In the genomic region with DNA sequence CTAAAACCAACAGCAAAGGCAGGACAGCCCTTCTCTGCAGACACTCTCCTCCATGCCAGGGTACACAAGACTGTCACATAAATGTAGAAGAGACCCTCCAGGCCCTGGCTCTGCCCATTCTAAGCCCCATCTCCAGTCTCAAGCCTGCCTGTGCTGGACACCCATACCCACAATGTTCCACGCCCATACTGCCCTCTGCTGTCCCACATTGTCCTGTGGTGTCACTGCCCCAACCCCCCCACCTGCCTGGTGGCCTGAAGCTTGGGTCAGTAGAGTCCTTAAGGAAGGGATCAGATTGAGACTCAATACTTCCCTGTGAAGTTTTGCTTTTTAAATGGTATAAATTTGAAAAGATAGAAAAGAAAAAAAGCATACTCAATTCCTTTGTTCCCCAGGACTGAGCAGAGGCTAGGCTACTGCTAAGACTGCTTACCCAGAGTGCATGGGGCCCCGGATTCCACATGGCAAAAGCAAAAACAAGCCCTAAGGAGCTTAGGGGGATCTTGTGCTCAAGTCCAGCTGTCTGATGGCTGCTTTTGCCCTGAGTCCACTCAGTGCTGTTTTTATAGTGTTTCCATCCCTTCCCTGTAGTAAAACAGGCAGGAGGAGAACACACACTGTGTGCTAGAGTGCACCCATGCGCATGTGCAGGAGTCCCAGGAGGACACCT, we compare ENCODE assay signal across 9 mouse cellular contexts. TPM values are rescaled to one million over a fixed set of nuclear protein-coding genes. Genes with fewer than 3 reads are reported as not detected.
DNase-seq lines count a peak whose midpoint lies in the region; ATAC-seq and TF ChIP-seq lines count a peak whose summit lies in the region.
"Had no signal": no experiment of that assay in that cellular context is flagged by ENCODE, and none has a peak within 500 bp of the region (broad histone marks: within the 10 kb centered on the region; RNA-seq: fewer than 3 reads in every experiment).

No protein-coding gene starts in this region.

- no peak for TF ChIP-seq EP300 in CH12.LX (IDR thresholded peaks at IDR 0.05; ENCODE audit: low read length)

- peak; percentile 39 for TF ChIP-seq RAD21 in CH12.LX (IDR thresholded peaks at IDR 0.05; ENCODE audit: low read depth, low read length)

- H3K27me3 ChIP-seq in hindbrain, embryonic 14.5 days (ENCODE audit: control insufficient read depth, insufficient read depth, low read length), result no peaks in the 10 kb centered on the region
- H3K27me3 ChIP-seq in hindbrain, embryonic 16.5 days (replicated peaks; ENCODE audit: control insufficient read depth, insufficient read depth, low read length), result no peaks in the 10 kb centered on the region
- no peaks in the 10 kb centered on the region for H3K27me3 ChIP-seq in CH12.LX (replicated peaks)

- no peak overlapping the region for H3K4me2 ChIP-seq in hindbrain, embryonic 14.5 days (replicated peaks)
- no peak overlapping the region for H3K4me2 ChIP-seq in hindbrain, embryonic 16.5 days (ENCODE audit: low read length)
- H3K4me2 ChIP-seq in CH12.LX (ENCODE audit: insufficient read depth, low read depth, poor library complexity, severe bottlenecking), result no peak overlapping the region

- in situ Hi-C loops in CH12.LX (cut with MboI; ENCODE audit: low pct_ligation_motif_present, low pct_unique_long_range_greater_than_20kb, low sequenced_read_pairs), result no loop called here

- H3K4me3 ChIP-seq in hindbrain, embryonic 14.5 days (replicated peaks; ENCODE audit: low read length), result no peak overlapping the region
- H3K4me3 ChIP-seq in hindbrain, embryonic 16.5 days (ENCODE audit: low read length), result no peak overlapping the region
- no peak overlapping the region for H3K4me3 ChIP-seq in CH12.LX (replicated peaks in 1 of 3; ENCODE audit: low read depth in 2 of 3, low read length in 2 of 3, poor library complexity in 1 of 3)
- H3K4me3 ChIP-seq: myocyte had no signal

- H3K79me2 ChIP-seq in CH12.LX (replicated peaks; ENCODE audit: control insufficient read depth, extremely low read depth, insufficient read depth, poor library complexity, severe bottlenecking), result no peaks in the 10 kb centered on the region

- H3K36me3 ChIP-seq in hindbrain, embryonic 14.5 days (replicated peaks; ENCODE audit: control insufficient read depth, insufficient read depth), result peaks cover 21% of the 10 kb centered on the region
- H3K36me3 ChIP-seq in hindbrain, embryonic 16.5 days (ENCODE audit: control insufficient read depth, insufficient read depth, low read length), result peaks cover 2% of the 10 kb centered on the region; the same call in 1 of the 2 replicates
- H3K36me3 ChIP-seq in CH12.LX (replicated peaks in 1 of 2; ENCODE audit: control insufficient read depth in 1 of 2, insufficient read depth in 1 of 2, low read length in 1 of 2), result peaks cover 22 to 94% of the 10 kb centered on the region in 2 experiments

- dilution Hi-C loops in CH12.LX (cut with MboI; ENCODE audit: extremely low pct_ligation_motif_present, extremely low pct_unique_long_range_greater_than_20kb, low sequenced_read_pairs), result no loop called here

- H3K4me1 ChIP-seq in hindbrain, embryonic 14.5 days (replicated peaks; ENCODE audit: control insufficient read depth, insufficient read depth, low read length), result 0 out of 2 replicates have a peak, but pooled peaks cover 4% of the 10 kb centered on the region
- H3K4me1 ChIP-seq in hindbrain, embryonic 16.5 days (ENCODE audit: control insufficient read depth, insufficient read depth, low read depth, low read length), result peaks cover 6% of the 10 kb centered on the region
- peaks cover 0 to 21% of the 10 kb centered on the region in 2 experiments; a peak in 1 of 4 replicates for H3K4me1 ChIP-seq in CH12.LX (ENCODE audit: control insufficient read depth in 1 of 2, insufficient read depth in 2 of 2)

- H3K9ac ChIP-seq in hindbrain, embryonic 14.5 days, result no peak overlapping the region
- no peak overlapping the region for H3K9ac ChIP-seq in hindbrain, embryonic 16.5 days (ENCODE audit: low read depth, low read length)
- no peak overlapping the region for H3K9ac ChIP-seq in CH12.LX (ENCODE audit: insufficient read depth, low read depth)

- peak in 1 of 2 experiments; percentile 55; a peak in 2 of 4 replicates for TF ChIP-seq CTCF in CH12.LX (conservative IDR thresholded peaks at IDR 0.05 in 1 of 2, IDR thresholded peaks at IDR 0.05 in 1 of 2; ENCODE audit: low read depth in 2 of 2, low read length in 2 of 2)

- no peaks in the 10 kb centered on the region for H3K9me3 ChIP-seq in hindbrain, embryonic 14.5 days (ENCODE audit: control insufficient read depth, low read length)
- no peaks in the 10 kb centered on the region for H3K9me3 ChIP-seq in hindbrain, embryonic 16.5 days (ENCODE audit: control insufficient read depth, low read length)
- H3K9me3 ChIP-seq in CH12.LX (replicated peaks; ENCODE audit: low read length), result no peaks in the 10 kb centered on the region

- no peak for TF ChIP-seq POLR2A in CH12.LX (IDR thresholded peaks at IDR 0.05; ENCODE audit: low read depth, low read length)

- 0 out of 2 replicates have a peak overlapping the region, but pooled peaks have one; percentile 32 for H3K27ac ChIP-seq in hindbrain, embryonic 14.5 days
- no peak overlapping the region for H3K27ac ChIP-seq in hindbrain, embryonic 16.5 days (ENCODE audit: low read depth, low read length)
- no peak overlapping the region for H3K27ac ChIP-seq in CH12.LX (ENCODE audit: insufficient read depth, low read depth)

- ATAC-seq in hindbrain, embryonic 14.5 days (ENCODE audit: low FRiP score), result no peak
- ATAC-seq in hindbrain, embryonic 16.5 days, result no peak; the same call in 1 of the 2 replicates

- WGBS in hindbrain, embryonic 14.5 days, result 71% methylated on average over 3 of the region's 3 CpGs
- WGBS in hindbrain, embryonic 16.5 days, result 74% methylated on average over 3 of the region's 3 CpGs

- DNase-seq in hindbrain, embryonic 14.5 days (ENCODE audit: low spot score), result no peak
- DNase-seq in 416B (ENCODE audit: low read depth) (peak; percentile 45), CH12.LX (ENCODE audit: extremely low read depth) (no peak)
- DNase-seq in kidney, adult 9 months, result peak; percentile 51
- DNase-seq in thymus, postnatal 0 days (ENCODE audit: low spot score), result no peak
- no peak for DNase-seq in thymus, postnatal 25 days
- DNase-seq in urinary bladder, postnatal 25 days (ENCODE audit: low spot score), result no peak

TF ChIP-seq in CH12.LX, 34 proteins besides CTCF, POLR2A, EP300 and RAD21:
- TF ChIP-seq JUND (conservative IDR thresholded peaks at IDR 0.05; ENCODE audit: low read depth, low read length) (no peak), NRF1 (IDR thresholded peaks at IDR 0.05; ENCODE audit: low read depth, low read length) (no peak), PAX5 (IDR thresholded peaks at IDR 0.05; ENCODE audit: low read length) (no peak), SIN3A (IDR thresholded peaks at IDR 0.05; ENCODE audit: low read length) (no peak), SMC3 (IDR thresholded peaks at IDR 0.05; ENCODE audit: low read depth, low read length) (peak; percentile 46), IRF4 (IDR thresholded peaks at IDR 0.05; ENCODE audit: low read depth, low read length) (0 out of 2 replicates have a peak, but pooled peaks have one; percentile 9), USF2 (conservative IDR thresholded peaks at IDR 0.05; ENCODE audit: low read depth, low read length) (no peak), USF1 (IDR thresholded peaks at IDR 0.05; ENCODE audit: low read depth, low read length) (no peak)
TF ChIP-seq in CH12.LX: peak in this region for 2.

RNA-seq across cellular contexts. Expression of gene Mok, which starts 34.3 kb away (rescaled TPM):
- 14.3 and 17.5 TPM in 2 replicates for polyA plus RNA-seq in hindbrain, embryonic 14.5 days (2014; fragmentation: Nextera tagmentation; extraction: Ambion mirVana)
- 13.9 and 16.8 TPM in 2 replicates for polyA plus RNA-seq in hindbrain, embryonic 16.5 days (2015; fragmentation: Nextera tagmentation; extraction: Ambion mirVana)
- total RNA-seq in CH12.LX (2012; rRNA removed) (5.5 and 9.8 TPM in 2 replicates), CH12.LX (2014; rRNA removed) (5.8 and 7.1 TPM in 2 replicates)
- 9.1 and 11.0 TPM in 2 replicates for polyA plus RNA-seq in CH12.LX (2012; ENCODE audit: insufficient read length, low read depth)
- polyA plus RNA-seq in thymus, postnatal 0 days (2015; fragmentation: Nextera tagmentation; extraction: Ambion mirVana), result 1.4 and 1.7 TPM in 2 replicates

RNA-seq across cellular contexts. Expression of gene Zfp839, which starts 43.6 kb away (rescaled TPM):
- polyA plus RNA-seq in hindbrain, embryonic 14.5 days (2014; fragmentation: Nextera tagmentation; extraction: Ambion mirVana), result 2.8 and 3.8 TPM in 2 replicates
- 3.6 and 3.7 TPM in 2 replicates for polyA plus RNA-seq in hindbrain, embryonic 16.5 days (2015; fragmentation: Nextera tagmentation; extraction: Ambion mirVana)
- 7.8 and 9.1 TPM in 2 replicates for total RNA-seq in CH12.LX (2012; rRNA removed)
- total RNA-seq in CH12.LX (2014; rRNA removed), result 3.7 and 3.8 TPM in 2 replicates
- polyA plus RNA-seq in CH12.LX (2012; ENCODE audit: insufficient read length, low read depth), result 8.1 and 9.2 TPM in 2 replicates
- polyA plus RNA-seq in thymus, postnatal 0 days (2015; fragmentation: Nextera tagmentation; extraction: Ambion mirVana), result 1.6 and 3.1 TPM in 2 replicates

Comparison
In these comparisons a context has a peak if more than half of its experiments do, and no peak if none do; other contexts are left out.
1. DNase-seq: peak in 416B (single experiment) and kidney, adult 9 months (single experiment); none in hindbrain, embryonic 14.5 days (single experiment), CH12.LX (single experiment), thymus, postnatal 0 days (single experiment), thymus, postnatal 25 days (single experiment) and urinary bladder, postnatal 25 days (single experiment).